Comparison of ENCODE assay signal across 8 mouse cellular contexts in the genomic region with DNA sequence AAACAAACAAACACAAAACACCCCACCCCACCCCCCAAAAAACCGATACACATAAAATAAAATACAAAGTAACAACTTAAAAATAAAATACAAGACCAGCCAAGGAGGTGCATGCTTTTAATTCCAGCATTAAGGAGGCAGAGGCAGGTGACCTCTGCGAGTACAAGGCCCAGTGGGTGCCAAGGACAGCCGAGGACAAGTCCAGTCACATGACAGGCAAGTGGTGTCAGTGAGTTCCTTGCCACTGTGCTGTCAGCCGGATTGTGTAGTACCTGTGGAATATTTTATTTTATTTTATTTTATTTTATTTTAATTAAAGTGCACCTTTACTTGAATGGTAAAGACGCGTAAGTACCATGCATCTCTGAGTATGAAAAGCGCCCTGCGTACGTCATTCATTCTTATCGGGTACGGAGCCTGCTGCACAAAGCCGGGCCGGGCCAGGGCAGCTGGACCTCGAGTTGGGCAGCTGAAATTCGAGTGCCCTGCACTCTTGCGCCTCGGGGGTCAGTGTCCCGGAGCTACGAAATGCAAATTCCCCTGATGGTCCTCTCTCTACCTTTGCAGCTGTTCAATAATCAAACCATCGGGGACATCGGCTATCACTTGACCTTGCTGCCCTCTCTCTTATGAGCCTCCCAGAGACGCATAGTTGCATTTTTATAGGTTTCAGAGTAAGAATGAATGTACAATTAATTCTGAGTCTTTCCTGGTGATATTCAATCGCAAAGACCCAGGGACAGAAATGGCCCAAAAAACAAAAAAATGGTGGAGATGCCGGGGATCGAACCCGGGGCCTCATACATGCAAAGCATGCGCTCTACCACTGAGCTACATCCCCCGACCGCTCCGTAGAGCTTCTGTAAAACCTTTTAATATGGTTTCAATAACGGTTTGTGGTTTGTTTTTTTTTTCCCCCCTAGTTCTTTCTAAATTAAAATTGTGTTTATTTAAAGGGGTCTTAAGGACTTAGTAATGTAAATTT. TPM values are rescaled to one million over a fixed set of nuclear protein-coding genes. Genes with fewer than 3 reads are reported as not detected.
A peak's percentile ranks its signal among the peaks of the same experiment; 100 is the strongest.
DNase-seq lines count a peak whose midpoint lies in the region; ATAC-seq lines count a peak whose summit lies in the region.

No protein-coding gene starts in this region.

- 0 out of 2 replicates have a peak overlapping the region, but pooled peaks have one; percentile 6 for H3K9ac ChIP-seq in midbrain, embryonic 12.5 days (replicated peaks)

- peak overlapping the region; percentile 67 for H3K4me2 ChIP-seq in midbrain, embryonic 12.5 days (replicated peaks)

- no peaks in the 10 kb centered on the region for H3K9me3 ChIP-seq in midbrain, embryonic 12.5 days

- ATAC-seq in CD4-positive, CD25-positive, alpha-beta regulatory T cell, adult 4 months = no peak
- ATAC-seq in midbrain, embryonic 12.5 days (ENCODE audit: low FRiP score, low read depth) = peak; percentile 9; the same call in 1 of the 2 replicates

- peaks cover 23% of the 10 kb centered on the region for H3K4me1 ChIP-seq in midbrain, embryonic 12.5 days

- peak overlapping the region; percentile 43 for H3K4me3 ChIP-seq in midbrain, embryonic 12.5 days

- no peak overlapping the region for H3K27ac ChIP-seq in midbrain, embryonic 12.5 days (replicated peaks)

- peaks cover 7% of the 10 kb centered on the region; the same call in 1 of the 2 replicates for H3K27me3 ChIP-seq in midbrain, embryonic 12.5 days

- no peaks in the 10 kb centered on the region for H3K36me3 ChIP-seq in midbrain, embryonic 12.5 days

- DNase-seq in CD4-positive, CD25-positive, alpha-beta regulatory T cell, adult 2 months (ENCODE audit: low read depth, low spot score) = peak; percentile 75
- peak; percentile 60 for DNase-seq in c-Kit-negative CD71-positive TER-119-positive erythroid progenitor cells, embryonic 14.5 days (ENCODE audit: low read depth, low spot score)
- peak; percentile 82 for DNase-seq in forelimb bud, embryonic 11.5 days (ENCODE audit: low read depth, low spot score)
- DNase-seq in induced T-regulatory cell, adult 2 months (ENCODE audit: low read depth) = peak; percentile 87
- peak; percentile 70 to 79 for DNase-seq in left cerebral cortex, postnatal 36 days (ENCODE audit: low spot score in 2 of 2)
- DNase-seq in spleen, postnatal 10 days (ENCODE audit: low spot score in 2 of 2) = peak; percentile 71 to 78

- 10% methylated on average over 31 of the region's 31 CpGs for WGBS in midbrain, embryonic 12.5 days

- intact Hi-C loops in left cerebral cortex, postnatal 36 days (cut with DNase I) = no loop called here

RNA-seq across cellular contexts. Expression of a gene that starts 13.8 kb away (rescaled TPM):
- polyA plus RNA-seq in CD4-positive, CD25-positive, alpha-beta regulatory T cell, adult 4 months (2017; shearing (Covaris generic)) = 1,000 to 10,000 TPM in 1 of 2 experiments, 100 to 1,000 TPM in 1; 954 to 1,216 TPM
- total RNA-seq in left cerebral cortex, postnatal 36 days (2021) = 100 to 1,000 TPM; 817 to 877 TPM
- polyA plus RNA-seq in midbrain, embryonic 12.5 days (2016; fragmentation: Nextera tagmentation; extraction: Ambion mirVana) = 1,111 and 1,158 TPM in 2 replicates

RNA-seq across cellular contexts. Expression of a gene that starts 14.7 kb away (rescaled TPM):
- polyA plus RNA-seq in CD4-positive, CD25-positive, alpha-beta regulatory T cell, adult 4 months (2017; shearing (Covaris generic)) = 1 to 10 TPM in 1 of 2 experiments, under 1 TPM in 1; 0.70 to 1.0 TPM
- under 1 TPM in 1 of 2 experiments, not detected in 1; 0.32 TPM for total RNA-seq in left cerebral cortex, postnatal 36 days (2021)
- polyA plus RNA-seq in midbrain, embryonic 12.5 days (2016; fragmentation: Nextera tagmentation; extraction: Ambion mirVana) = 0.43 and 0.68 TPM in 2 replicates

RNA-seq across cellular contexts. Expression of a gene that starts 30.1 kb away (rescaled TPM):
- 1 to 10 TPM; 8.4 to 8.6 TPM for polyA plus RNA-seq in CD4-positive, CD25-positive, alpha-beta regulatory T cell, adult 4 months (2017; shearing (Covaris generic))
- 10 to 100 TPM; 11.2 to 11.7 TPM for total RNA-seq in left cerebral cortex, postnatal 36 days (2021)
- polyA plus RNA-seq in midbrain, embryonic 12.5 days (2016; fragmentation: Nextera tagmentation; extraction: Ambion mirVana) = 14.8 and 16.4 TPM in 2 replicates

RNA-seq across cellular contexts. Expression of a gene that starts 37.6 kb away (rescaled TPM):
- 1 to 10 TPM; 4.3 to 7.5 TPM for polyA plus RNA-seq in CD4-positive, CD25-positive, alpha-beta regulatory T cell, adult 4 months (2017; shearing (Covaris generic))
- 100 to 1,000 TPM in 1 of 2 experiments, 10 to 100 TPM in 1; 91.6 to 102 TPM for total RNA-seq in left cerebral cortex, postnatal 36 days (2021)
- polyA plus RNA-seq in midbrain, embryonic 12.5 days (2016; fragmentation: Nextera tagmentation; extraction: Ambion mirVana) = 35.5 and 41.2 TPM in 2 replicates
